Mouse (Mus musculus): Measurements from ENCODE around the gene Psmd10. TPM values are rescaled to one million over a fixed set of nuclear protein-coding genes. Genes with fewer than 3 reads are reported as not detected.
A peak's percentile ranks its signal among the peaks of the same experiment; 100 is the strongest.

The Psmd10 gene
- 3.5 TPM in 1 of 2 replicates, not detected in the other for polyA plus RNA-seq (2012; ENCODE audit: insufficient read depth, low replicate concordance)

GRCm38 (mm10) chrX:140956272-140956940 is at the start of gene Psmd10, which contains the start of gene Atg4a:
Psmd10 (minus strand) TSS chrX:140956728.
Atg4a (plus strand) TSS chrX:140956907.
- Histone ChIP-seq H3K9me3 (no peaks in the 10 kb centered on the region), H3K4me1 (no peaks in the 10 kb centered on the region), H3K36me3 (replicated peaks; ENCODE audit: low read length) (peaks cover 21% of the 10 kb centered on the region), H3K27me3 (replicated peaks) (no peaks in the 10 kb centered on the region), H3K4me3 (replicated peaks) (peak within 1 kb of the TSS; percentile 93)
- TF ChIP-seq FLI1 (IDR thresholded peaks at IDR 0.05; ENCODE audit: low read length) (no peak), GATA1 (IDR thresholded peaks at IDR 0.05; ENCODE audit: borderline replicate concordance, low read length) (no peak)

GRCm38 (mm10) chrX:140998885-140999284 is 42.4 kb upstream of the Psmd10 start:
- Histone ChIP-seq H3K36me3 (replicated peaks; ENCODE audit: low read length) (peaks cover 42% of the 10 kb centered on the region), H3K27me3 (replicated peaks) (peaks cover 26% of the 10 kb centered on the region), H3K4me1 (no peaks in the 10 kb centered on the region), H3K4me3 (replicated peaks) (no peak overlapping the region), H3K9me3 (no peaks in the 10 kb centered on the region)
- TF ChIP-seq FLI1 (IDR thresholded peaks at IDR 0.05; ENCODE audit: low read length) (no peak), GATA1 (IDR thresholded peaks at IDR 0.05; ENCODE audit: borderline replicate concordance, low read length) (no peak)

- no peak overlapping the region for H3K4me3 ChIP-seq (replicated peaks)
- peaks cover 27% of the 10 kb centered on the region for H3K27me3 ChIP-seq (replicated peaks)
- no peak for TF ChIP-seq GATA1 (IDR thresholded peaks at IDR 0.05; ENCODE audit: borderline replicate concordance, low read length)
- TF ChIP-seq FLI1 (IDR thresholded peaks at IDR 0.05; ENCODE audit: low read length) = no peak
- no peaks in the 10 kb centered on the region for H3K4me1 ChIP-seq
- peaks cover 47% of the 10 kb centered on the region for H3K36me3 ChIP-seq (replicated peaks; ENCODE audit: low read length)
- no peaks in the 10 kb centered on the region for H3K9me3 ChIP-seq
Measured at GRCm38 (mm10) chrX:140997912-140998545, 41.5 kb upstream of the Psmd10 start.

GRCm38 (mm10) chrX:140996909-140997516 is 40.5 kb upstream of the Psmd10 start:
- Histone ChIP-seq H3K27me3 (replicated peaks) (peaks cover 28% of the 10 kb centered on the region), H3K4me1 (no peaks in the 10 kb centered on the region), H3K36me3 (replicated peaks; ENCODE audit: low read length) (peaks cover 51% of the 10 kb centered on the region), H3K4me3 (replicated peaks) (peak overlapping the region; percentile 12), H3K9me3 (no peaks in the 10 kb centered on the region)
- TF ChIP-seq GATA1 (IDR thresholded peaks at IDR 0.05; ENCODE audit: borderline replicate concordance, low read length) (no peak), FLI1 (IDR thresholded peaks at IDR 0.05; ENCODE audit: low read length) (no peak)

GRCm38 (mm10) chrX:140985256-140985655 is 28.7 kb upstream of the Psmd10 start:
- Histone ChIP-seq H3K9me3 (no peaks in the 10 kb centered on the region), H3K4me3 (replicated peaks) (no peak overlapping the region), H3K36me3 (replicated peaks; ENCODE audit: low read length) (peaks cover 10% of the 10 kb centered on the region), H3K27me3 (replicated peaks) (peaks cover 8% of the 10 kb centered on the region), H3K4me1 (peaks cover 24% of the 10 kb centered on the region)
- TF ChIP-seq GATA1 (IDR thresholded peaks at IDR 0.05; ENCODE audit: borderline replicate concordance, low read length) (no peak), FLI1 (IDR thresholded peaks at IDR 0.05; ENCODE audit: low read length) (no peak)

GRCm38 (mm10) chrX:140984795-140985194 is 28.3 kb upstream of the Psmd10 start:
- Histone ChIP-seq H3K27me3 (replicated peaks) (peaks cover 11% of the 10 kb centered on the region), H3K36me3 (replicated peaks; ENCODE audit: low read length) (peaks cover 10% of the 10 kb centered on the region), H3K9me3 (no peaks in the 10 kb centered on the region), H3K4me3 (replicated peaks) (no peak overlapping the region), H3K4me1 (peaks cover 29% of the 10 kb centered on the region)
- TF ChIP-seq FLI1 (IDR thresholded peaks at IDR 0.05; ENCODE audit: low read length) (no peak), GATA1 (IDR thresholded peaks at IDR 0.05; ENCODE audit: borderline replicate concordance, low read length) (no peak)

- H3K4me3 ChIP-seq (replicated peaks) = no peak overlapping the region
- H3K27me3 ChIP-seq (replicated peaks) = peaks cover 11% of the 10 kb centered on the region
- TF ChIP-seq GATA1 (IDR thresholded peaks at IDR 0.05; ENCODE audit: borderline replicate concordance, low read length) (no peak), FLI1 (IDR thresholded peaks at IDR 0.05; ENCODE audit: low read length) (no peak)
- H3K36me3 ChIP-seq (replicated peaks; ENCODE audit: low read length) = peaks cover 6% of the 10 kb centered on the region
- no peaks in the 10 kb centered on the region for H3K9me3 ChIP-seq
- H3K4me1 ChIP-seq = peaks cover 38% of the 10 kb centered on the region
Measured at GRCm38 (mm10) chrX:140983206-140983960, 26.9 kb upstream of the Psmd10 start.

- TF ChIP-seq GATA1 (IDR thresholded peaks at IDR 0.05; ENCODE audit: borderline replicate concordance, low read length) = no peak
- no peak for TF ChIP-seq FLI1 (IDR thresholded peaks at IDR 0.05; ENCODE audit: low read length)
- Histone ChIP-seq H3K36me3 (replicated peaks; ENCODE audit: low read length) (no peaks in the 10 kb centered on the region), H3K4me3 (replicated peaks) (no peak overlapping the region), H3K9me3 (no peaks in the 10 kb centered on the region), H3K27me3 (replicated peaks) (peaks cover 9% of the 10 kb centered on the region), H3K4me1 (peaks cover 39% of the 10 kb centered on the region)
Measured at GRCm38 (mm10) chrX:140980163-140980562, 23.6 kb upstream of the Psmd10 start.

- no peak overlapping the region for H3K4me3 ChIP-seq (replicated peaks)
- H3K9me3 ChIP-seq = no peaks in the 10 kb centered on the region
- H3K27me3 ChIP-seq (replicated peaks) = peaks cover 10% of the 10 kb centered on the region
- peaks cover 32% of the 10 kb centered on the region for H3K4me1 ChIP-seq
- TF ChIP-seq GATA1 (IDR thresholded peaks at IDR 0.05; ENCODE audit: borderline replicate concordance, low read length) (no peak), FLI1 (IDR thresholded peaks at IDR 0.05; ENCODE audit: low read length) (no peak)
- no peaks in the 10 kb centered on the region for H3K36me3 ChIP-seq (replicated peaks; ENCODE audit: low read length)
Measured at GRCm38 (mm10) chrX:140979546-140979945, 23.0 kb upstream of the Psmd10 start.

Data from megakaryocyte, embryonic 14.5 days (primary cell).